Mouse (Mus musculus): ENCODE data around the gene Fars2.

Gene Fars2

DNA sequence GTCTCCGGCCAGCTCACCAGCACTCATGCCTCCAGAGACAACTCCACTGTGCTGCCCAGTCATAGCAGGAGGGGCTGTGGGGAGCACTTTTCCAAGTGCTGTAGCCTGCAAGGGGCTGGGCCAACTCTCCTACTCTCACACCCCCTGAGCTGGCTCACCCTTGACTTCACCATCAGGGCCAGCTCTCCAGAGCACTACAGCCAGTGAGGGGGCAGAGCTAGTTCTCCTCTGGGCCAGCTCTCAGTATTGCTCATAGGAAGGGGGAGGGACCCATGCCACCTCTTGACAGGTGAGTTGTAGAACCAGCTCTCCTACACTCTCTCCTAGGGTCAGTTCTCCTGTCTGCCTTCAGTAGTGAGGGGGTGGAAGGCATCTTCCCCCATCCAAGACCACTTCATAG lies 413.6 kb downstream of the Fars2 start:
- no peak for DNase-seq

GRCm38 (mm10) chr13:36531893-36532292 lies 414.7 kb downstream of the Fars2 start:
- DNase-seq, result peak; percentile 31

- DNase-seq, result no peak
Measured at GRCm38 (mm10) chr13:36533071-36533470, 415.9 kb downstream of the Fars2 start.

GRCm38 (mm10) chr13:36533518-36533917 lies 416.3 kb downstream of the Fars2 start:
- DNase-seq, result no peak

GRCm38 (mm10) chr13:36533966-36534540 lies 416.8 kb downstream of the Fars2 start:
- DNase-seq, result no peak

- no peak for DNase-seq
Measured at GRCm38 (mm10) chr13:36537580-36537979, 420.4 kb downstream of the Fars2 start.

GRCm38 (mm10) chr13:36538385-36538784 lies 421.2 kb downstream of the Fars2 start:
- DNase-seq, result no peak

DNA sequence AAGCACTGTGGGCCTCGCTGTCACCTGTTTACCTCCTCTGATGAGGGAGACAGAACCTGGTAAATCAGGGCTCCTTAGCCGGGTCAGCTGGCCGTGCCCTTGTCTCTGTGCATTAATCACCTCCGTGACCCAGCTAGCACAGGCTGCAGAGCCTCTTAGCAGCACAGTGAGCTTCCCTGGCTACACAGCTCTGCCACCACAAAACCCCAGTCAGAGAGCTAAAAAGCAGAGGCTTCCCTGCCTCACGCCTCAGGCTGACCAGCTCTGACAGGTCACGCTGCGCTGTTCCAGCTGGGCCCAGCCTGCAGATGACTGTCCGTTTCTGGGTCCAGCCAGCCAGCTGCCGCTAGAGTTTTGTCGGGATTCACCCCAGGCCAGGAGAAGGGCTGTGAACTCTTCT lies 423.0 kb downstream of the Fars2 start:
- no peak for DNase-seq

- DNase-seq, result no peak
Measured at GRCm38 (mm10) chr13:36541287-36541780, 424.1 kb downstream of the Fars2 start.

GRCm38 (mm10) chr13:36550694-36551093 lies 433.5 kb downstream of the Fars2 start:
- DNase-seq, result peak; percentile 32

GRCm38 (mm10) chr13:36552522-36553246 lies 435.5 kb downstream of the Fars2 start:
- DNase-seq, result no peak

GRCm38 (mm10) chr13:36553247-36553642 lies 436.0 kb downstream of the Fars2 start:
- no peak for DNase-seq

GRCm38 (mm10) chr13:36554743-36555142 lies 437.5 kb downstream of the Fars2 start:
- DNase-seq, result no peak

GRCm38 (mm10) chr13:36562447-36563441 lies 445.5 kb downstream of the Fars2 start:
- DNase-seq, result peak; percentile 46

DNA sequence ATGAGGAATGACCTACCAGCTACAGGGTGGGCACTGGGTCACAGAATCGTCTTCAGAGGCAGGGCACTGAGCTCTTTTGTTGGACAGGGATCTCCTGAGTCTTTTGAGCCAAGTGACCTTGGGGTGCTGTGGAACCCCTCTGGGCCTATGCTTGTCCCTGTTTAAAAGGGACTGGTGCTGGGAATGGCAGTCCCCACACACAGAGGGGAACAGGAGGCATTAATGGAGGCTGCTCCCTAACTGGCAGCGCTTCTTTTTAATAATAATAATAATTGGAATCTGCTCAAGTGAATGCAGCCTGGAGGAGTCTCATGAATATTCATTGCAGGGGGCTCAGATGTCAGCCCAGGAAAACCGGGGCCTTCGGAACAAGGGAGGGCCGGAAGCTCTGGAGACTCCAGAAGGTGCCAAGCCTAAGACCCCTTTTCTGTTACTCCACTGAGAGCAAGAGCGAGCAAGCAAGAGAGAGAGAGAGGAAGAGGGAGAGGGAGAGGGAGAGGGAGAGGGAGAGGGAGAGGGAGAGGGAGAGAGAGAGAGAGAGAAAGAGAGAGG lies 447.6 kb downstream of the Fars2 start:
- DNase-seq, result no peak

- DNase-seq, result peak; percentile 57
Measured at GRCm38 (mm10) chr13:36576781-36577180, 459.6 kb downstream of the Fars2 start.

DNA sequence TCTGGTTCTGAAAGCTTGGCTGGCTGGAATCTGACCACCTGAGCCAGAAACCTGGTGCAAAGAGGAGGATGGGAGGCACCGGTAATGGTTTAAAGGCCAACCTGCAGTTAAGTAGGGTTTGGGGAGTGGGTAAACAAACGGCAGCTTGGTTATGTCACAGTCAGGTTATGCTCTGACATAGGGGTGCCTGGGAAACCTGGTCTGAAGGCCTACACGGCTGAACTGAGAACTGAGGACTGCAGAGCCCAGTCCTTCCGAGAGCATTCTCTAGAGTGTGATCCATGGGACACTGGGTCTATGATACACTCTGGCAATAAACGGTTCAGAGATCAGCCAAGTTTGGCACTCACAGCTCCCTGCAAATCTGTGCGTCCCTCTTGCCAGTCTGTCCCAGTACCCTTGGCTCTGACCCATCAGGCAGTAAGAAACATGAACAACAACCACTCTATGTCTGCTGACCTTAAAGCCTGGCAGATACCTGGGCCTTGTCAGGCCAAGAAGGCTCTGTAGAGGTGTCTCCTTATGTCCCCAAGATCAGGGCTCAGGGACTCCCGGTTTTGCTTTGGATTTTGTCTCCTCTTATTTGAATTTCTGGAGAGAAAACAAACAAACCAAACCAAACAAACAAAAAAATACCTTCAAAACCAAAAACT lies 460.8 kb downstream of the Fars2 start:
- DNase-seq, result no peak

DNA sequence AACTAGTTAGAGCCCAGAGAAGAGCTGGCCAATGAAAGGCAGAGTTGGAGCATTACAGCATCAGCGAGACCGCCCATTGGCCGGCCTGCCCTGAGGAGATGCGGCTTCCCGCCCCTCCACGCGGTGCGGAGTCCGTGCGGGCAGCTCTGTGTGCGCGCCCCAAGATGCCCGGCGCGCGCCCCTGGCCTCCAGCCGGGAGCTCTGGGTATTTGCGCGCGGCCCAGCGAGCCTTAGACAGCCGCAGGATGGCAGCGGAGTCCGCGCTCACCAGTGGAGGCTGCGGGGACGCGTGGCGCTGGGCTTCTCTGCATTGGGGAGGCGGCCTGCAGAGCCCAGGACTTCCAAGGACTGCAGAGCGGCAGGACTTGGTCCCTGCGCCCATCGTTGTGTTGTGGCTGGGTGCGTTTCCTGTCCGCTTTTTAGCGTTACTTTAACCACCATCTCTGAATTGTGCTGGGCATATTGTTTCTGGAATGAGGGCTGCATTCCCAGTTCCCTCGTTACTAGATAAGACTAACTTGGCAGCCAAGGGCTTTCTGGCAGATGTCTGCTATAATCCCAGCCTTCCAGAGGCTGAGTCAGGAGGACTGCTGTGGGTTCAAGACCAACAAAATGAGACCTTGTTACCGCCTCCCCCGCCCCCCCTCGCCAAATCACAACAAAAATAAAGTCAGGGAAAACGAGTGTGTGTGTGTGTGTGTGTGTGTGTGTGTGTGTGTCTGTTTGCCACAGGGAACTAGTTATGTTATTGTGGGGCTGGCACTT lies 461.5 kb downstream of the Fars2 start:
- DNase-seq, result peak; percentile 90

DNA sequence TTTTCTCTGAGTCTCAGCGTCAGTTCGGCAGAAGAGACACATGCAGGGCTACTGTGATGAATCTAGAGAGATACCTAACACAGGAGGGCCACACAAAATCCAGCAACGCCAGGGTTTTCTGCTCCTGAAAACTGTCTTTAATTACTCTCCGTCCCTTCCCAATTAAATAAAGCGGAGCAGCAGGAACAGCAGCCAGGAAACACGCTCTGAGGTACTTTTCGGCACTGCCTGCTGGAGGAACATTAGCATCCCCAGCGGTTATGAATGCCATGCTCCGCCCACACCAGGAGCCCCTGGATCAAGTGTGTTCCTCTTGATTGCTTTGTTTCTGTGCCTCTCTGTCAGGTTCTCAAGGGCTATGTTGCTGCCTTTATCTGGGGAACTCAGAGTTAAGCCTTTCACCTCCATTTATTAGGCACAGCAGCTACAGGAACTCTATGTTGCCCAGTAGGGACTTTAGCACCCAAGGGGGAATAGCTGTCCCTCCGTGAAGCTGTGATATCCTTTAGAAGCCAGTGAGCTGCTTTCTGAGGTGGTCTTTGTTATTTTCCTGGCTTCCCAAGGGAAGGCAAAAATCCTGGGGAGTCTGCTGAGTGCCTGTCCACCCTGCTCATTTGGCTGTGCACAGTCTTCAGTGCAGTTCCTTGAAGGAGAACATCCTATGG lies 465.3 kb downstream of the Fars2 start:
- DNase-seq, result no peak

- DNase-seq, result peak; percentile 11
Measured at GRCm38 (mm10) chr13:36583481-36584151, 466.4 kb downstream of the Fars2 start.
